Mouse (Mus musculus) layer of hippocampus, adult 2 months (tissue): ENCODE data around the gene Urgcp. TPM values are rescaled to one million over a fixed set of nuclear protein-coding genes. Genes with fewer than 3 reads are reported as not detected.
"Not testable (repeated sequence)": the region's sequence is repeated elsewhere in the genome, so short reads cannot be mapped to it uniquely, and the experiment has no call there.

Experiments
- DNase-seq, 2 experiments: peaks; one replicate each; pipeline ENCODE4 v3.0.0; 2022; ENCODE audit warnings: low spot score in 2 of 2
- H3K27ac ChIP-seq: fragments of 200-600 bp; 2 replicates; pipeline ENCODE4 v1.8.1; 2022
- H3K4me3 ChIP-seq: fragments of 200-600 bp; 2 replicates; pipeline ENCODE4 v1.8.1; 2022; ENCODE audit warnings: mild to moderate bottlenecking
- CTCF ChIP-seq: fragments of 200-600 bp; conservative IDR thresholded peaks from 2 replicates; pipeline ENCODE4 v1.8.1; 2022; ENCODE audit warnings: antibody characterized with exemption, mild to moderate bottlenecking, moderate library complexity
- long read RNA-seq, 2 experiments: library from polyadenylated mRNA; stranded (forward); transcript quantifications; one replicate each; pipeline ENCODE4 v2.0.0; 2021; ENCODE audit warnings: borderline mapping rate in 2 of 2
- total RNA-seq, 2 experiments: library from RNA; stranded (reverse); gene quantifications; 2 replicates each; pipeline ENCODE4 v1.2.3; 2021

Urgcp gene
- total RNA-seq, result 10 to 100 TPM; 65.3 to 67.2 TPM
- long read RNA-seq, experiment 1, full-length matches to known transcripts, result 50 of 74 reads
- long read RNA-seq, experiment 1, partial matches to known transcripts, result 1 of 74 reads
- long read RNA-seq, experiment 1, other reads (novel, unspliced or antisense), result 23 of 74 reads
- long read RNA-seq, experiment 2, full-length matches to known transcripts, result 71 of 96 reads
- long read RNA-seq, experiment 2, partial matches to known transcripts, result 4 of 96 reads
- long read RNA-seq, experiment 2, other reads (novel, unspliced or antisense), result 21 of 96 reads

DNA sequence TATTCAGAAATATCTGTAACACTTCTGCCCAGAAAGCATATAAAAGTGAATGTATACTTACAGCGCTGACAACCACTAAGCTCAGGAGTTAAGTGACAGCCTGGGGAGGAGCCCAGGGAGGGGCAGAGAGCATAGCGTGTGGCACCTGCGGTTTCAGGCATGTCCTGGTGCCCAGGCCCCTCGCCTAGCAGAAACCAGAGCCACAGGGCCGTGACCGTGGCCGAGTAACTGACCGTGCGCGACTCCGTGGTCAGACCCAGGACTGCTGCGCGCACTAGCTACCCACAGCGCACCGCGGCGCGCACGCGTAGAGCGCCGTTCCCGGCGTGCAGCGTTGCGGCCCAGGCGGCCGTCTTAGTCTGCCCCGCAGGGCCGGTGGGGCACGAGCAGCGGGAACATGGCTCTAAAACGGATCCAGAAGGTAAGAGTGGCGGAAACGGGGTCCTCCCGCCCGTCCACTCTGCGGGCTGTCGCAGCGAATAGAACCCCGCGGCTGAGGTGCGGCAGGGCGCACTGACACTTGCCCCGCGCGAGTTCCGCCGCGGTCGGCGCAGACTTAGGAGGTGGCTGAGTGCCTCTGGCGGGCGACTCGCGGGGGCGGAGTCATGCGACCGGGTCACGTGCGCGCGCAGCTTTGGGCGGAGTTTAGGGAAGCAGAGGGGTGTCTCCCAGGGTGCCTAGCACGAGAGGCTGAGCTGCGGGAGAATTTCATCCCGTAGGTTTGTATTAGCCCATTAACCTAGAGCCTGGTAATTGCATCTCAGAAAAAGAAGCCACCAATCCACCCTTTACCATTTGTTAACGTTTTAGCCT, at the start of gene Urgcp:
Gene Urgcp (minus strand): TSS at position 557 of the 813 bp plus-strand sequence.
- H3K27ac ChIP-seq, result peak within 1 kb of the TSS; percentile 98
- H3K4me3 ChIP-seq, result peak within 1 kb of the TSS; percentile 92
- TF ChIP-seq CTCF, result peak; percentile 37
- peak; percentile 92 to 93 for DNase-seq

DNA sequence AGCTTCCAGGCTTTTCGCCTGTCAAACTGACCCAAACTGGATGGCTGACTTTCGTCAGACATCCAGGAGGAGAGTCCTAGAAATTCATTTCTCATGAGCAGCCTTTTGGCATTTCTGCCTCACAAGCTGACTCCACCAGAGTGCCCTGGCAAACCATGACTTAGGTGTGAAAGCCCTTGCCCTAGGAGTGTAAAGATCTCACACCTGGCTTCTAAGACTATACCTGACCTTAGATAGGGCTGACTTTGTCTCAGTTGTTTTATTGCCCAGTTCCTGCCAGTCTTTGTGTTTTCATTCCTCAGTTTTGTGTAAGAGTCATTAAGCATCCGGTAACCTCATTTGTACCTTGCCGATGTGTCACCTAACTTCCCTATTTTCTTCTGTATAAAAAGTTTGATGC, 47.3 kb upstream of the Urgcp start:
- not testable (repeated sequence) for DNase-seq, H3K27ac ChIP-seq, H3K4me3 ChIP-seq

DNA sequence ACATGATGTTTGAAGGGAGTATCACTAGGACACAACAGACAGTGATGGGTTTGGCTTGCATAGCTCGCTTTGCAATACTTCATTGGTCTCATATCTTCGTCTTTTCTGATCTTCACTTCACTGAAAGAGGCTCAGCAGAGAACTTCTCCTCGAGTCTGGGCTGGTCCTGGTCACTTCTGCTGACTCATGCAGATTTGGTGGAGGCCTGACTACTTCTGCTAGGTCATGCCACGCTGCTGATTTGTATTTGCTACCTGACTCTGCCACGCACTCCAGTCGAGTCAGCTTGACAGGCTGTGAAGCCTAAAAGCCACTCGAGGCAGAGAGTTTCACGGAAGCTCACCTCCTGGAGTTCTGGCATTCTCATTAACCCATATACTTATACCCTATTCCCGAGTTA, 45.8 kb upstream of the Urgcp start:
- DNase-seq, result no peak
- Histone ChIP-seq H3K27ac (no peak overlapping the region), H3K4me3 (no peak overlapping the region)
- no peak for TF ChIP-seq CTCF

DNA sequence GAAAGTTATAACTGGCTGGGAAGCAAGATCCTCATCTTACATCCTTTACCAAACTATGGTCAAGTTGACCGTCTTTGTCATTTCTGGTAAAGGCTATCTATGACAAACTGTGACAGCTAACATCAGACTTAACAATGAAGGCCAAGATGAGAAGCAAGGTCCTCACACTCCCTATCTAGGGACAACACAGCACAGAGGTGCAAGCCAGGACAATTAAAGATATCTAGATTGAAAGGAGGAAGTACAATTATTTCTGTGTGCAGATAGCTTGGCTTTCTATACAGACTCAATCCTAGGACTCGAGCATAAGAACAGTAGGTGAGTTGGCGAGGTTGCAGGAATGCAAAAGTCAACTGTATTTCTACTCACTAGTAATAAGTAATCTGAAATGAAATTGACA, 43.5 kb upstream of the Urgcp start:
- H3K4me3 ChIP-seq, result no peak overlapping the region
- no peak for TF ChIP-seq CTCF
- DNase-seq, result no peak
- no peak overlapping the region for H3K27ac ChIP-seq

DNA sequence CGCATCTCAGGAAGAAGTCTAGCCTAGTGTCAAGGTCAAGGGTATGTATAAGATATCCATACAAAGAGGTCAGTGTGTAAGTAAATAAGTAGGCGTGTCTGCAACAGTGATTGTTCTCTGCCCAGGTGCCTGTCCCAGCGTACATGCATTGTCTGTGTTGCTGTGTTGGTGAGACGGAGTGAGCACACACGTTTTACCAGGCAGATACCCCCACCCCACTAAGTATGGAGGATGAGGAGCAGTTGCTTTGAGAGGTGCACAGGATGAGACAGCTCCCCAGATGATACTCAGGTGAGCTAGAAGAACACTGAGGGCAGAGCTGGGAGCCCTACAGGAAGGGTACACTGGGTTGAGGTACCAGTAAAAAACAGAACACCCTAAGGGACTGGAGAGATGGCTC, 42.0 kb upstream of the Urgcp start:
- no peak for TF ChIP-seq CTCF
- no peak for DNase-seq
- no peak overlapping the region for H3K4me3 ChIP-seq
- H3K27ac ChIP-seq, result peak overlapping the region; percentile 72

DNA sequence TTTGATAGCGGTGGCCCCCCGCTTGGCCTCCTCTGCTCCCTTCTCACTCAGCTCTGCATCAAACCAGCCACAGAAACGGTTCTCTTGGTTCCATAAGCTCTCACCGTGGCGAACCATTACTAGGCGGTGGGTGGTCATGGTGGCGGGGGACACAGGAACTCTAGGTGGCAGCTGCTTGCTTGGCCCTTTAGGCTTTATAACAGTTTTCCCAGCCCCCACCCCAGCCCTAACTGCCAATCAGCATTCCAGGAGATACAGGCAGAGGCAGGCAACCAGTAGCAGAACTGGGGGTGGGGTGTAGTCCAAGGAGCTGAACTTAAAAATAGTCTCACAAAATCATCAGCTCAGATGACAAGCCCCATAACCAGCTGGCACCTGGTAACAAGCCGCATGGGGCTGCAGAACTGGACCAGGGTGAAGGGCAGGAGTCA, 41.4 kb upstream of the Urgcp start, which contains the start of gene Pgam2:
Gene Pgam2 (minus strand): TSS at position 183 of the 431 bp plus-strand sequence.
- Histone ChIP-seq H3K27ac (peak within 1 kb of the TSS; percentile 72), H3K4me3 (peak within 1 kb of the TSS; percentile 29; the same call in 1 of the 2 replicates)
- no peak for TF ChIP-seq CTCF
- DNase-seq, result peak in 1 of 2 experiments; percentile 47

DNA sequence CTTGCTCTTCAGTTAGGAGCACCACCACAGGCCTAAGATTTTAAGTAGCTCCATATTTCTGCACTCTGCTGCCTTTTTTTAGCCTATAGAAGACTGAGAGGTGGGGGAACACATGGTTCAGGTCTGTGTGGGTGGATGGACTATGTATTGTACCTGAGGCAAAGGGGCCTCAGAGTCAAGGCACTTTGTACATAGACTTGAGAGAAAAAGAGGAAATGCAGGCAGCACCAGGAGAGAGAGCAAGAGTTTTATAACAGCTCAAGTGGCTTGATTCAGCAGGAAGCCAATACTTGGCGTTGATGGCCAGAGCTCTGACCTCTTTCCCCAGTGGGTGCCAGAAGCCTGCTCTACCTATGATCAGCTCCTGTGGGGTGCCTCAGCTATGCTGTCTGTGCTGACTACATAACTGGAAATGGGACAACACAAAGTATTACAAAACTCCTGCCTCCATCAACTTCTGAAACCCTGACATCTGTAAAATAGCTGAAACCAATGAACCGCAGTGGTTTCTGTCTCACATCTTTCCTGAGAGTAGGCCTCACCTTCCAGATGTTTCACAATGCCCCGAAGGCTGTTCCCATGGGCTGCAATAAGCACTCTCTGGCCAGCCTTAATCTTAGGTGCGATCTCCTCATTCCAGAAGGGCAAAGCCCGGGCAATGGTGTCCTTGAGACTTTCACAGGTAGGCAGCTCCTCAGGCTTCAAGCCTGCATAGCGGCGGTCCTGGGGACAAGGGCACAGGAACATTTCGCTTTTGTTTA, 40.5 kb upstream of the Urgcp start:
- TF ChIP-seq CTCF, result no peak
- no peak for DNase-seq
- Histone ChIP-seq H3K4me3 (no peak overlapping the region; the same call in 1 of the 2 replicates), H3K27ac (peak overlapping the region; percentile 72)

DNA sequence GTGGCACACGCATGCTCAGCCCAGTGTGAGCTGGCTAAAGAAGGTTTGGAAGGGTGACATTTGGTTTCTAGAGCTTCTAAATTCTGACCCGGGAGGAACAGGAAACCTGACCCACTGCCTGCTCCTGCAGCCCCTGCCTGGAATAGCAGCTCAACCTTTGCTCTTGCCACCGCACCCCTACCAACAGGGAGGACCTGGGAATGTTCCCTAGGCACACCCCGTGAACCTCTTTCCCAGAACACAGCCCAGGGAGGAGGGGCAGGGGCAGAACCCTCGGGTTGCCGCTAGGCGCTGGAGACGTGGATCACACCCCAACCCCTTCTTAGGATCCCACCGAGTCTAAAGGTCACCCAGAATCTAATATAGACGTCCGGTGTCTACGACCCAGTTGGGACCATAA, 39.8 kb upstream of the Urgcp start:
- TF ChIP-seq CTCF, result no peak
- DNase-seq, result no peak
- Histone ChIP-seq H3K27ac (peak overlapping the region; percentile 23; the same call in 1 of the 2 replicates), H3K4me3 (no peak overlapping the region)

DNA sequence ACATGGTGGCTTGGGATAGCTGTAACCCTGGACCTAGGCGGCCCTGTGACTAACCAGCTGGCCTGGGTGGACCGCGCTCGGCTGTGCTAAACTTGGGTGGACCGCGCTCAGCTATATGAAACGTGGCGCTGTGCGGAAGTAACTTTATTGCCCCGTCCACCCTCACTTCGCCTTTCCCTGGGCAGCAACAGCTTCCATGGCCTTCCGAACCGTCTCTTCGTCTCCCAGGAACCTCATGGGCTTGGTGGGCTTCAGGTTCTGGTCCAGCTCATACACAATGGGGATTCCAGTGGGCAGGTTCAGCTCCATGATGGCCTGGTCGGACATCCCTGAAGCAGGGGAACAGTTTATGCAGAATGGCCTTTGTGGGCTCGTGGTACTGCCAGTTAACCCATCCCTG, 39.3 kb upstream of the Urgcp start:
- H3K27ac ChIP-seq, result no peak overlapping the region
- TF ChIP-seq CTCF, result no peak
- H3K4me3 ChIP-seq, result no peak overlapping the region
- no peak for DNase-seq

DNA sequence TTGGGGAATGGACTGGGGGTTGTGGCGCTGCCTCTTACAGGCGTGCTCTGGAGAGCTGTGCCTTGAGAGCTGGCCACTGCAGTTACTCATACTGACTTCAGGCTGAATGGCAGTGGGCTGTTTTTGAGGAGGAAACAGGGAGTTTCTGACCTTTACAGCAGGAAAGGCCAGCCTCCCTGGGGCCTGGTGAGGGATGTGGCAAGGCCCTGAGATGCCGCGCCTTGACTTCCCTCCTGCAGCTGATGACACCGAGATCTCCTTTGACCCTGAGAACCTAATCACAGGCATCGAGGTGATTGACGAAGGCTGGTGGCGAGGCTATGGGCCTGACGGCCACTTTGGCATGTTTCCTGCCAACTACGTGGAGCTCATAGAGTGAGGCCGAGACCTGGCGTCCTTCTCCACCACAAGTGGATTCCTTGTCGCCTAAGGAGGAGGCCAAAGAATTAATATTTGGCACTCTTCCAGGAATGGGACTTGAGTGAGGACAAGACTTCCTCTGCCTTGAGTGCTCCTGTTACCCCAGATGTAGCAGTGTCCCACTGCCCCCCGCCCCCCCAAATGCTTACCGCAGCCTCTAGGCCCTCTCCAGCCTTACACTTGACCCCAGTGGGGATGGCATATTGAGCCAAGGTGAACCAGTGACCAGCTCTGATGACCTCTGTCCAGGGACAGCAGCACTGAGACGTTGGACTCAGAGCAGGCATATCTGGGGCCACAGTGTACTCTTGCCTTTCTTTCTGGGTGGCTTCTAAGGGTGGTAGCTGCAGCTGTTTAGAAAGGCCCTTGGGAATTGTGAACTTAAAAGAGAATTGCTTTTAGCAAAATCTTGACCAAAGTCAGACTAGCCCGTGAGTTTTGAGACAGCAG, 37.7 kb upstream of the Urgcp start:
- TF ChIP-seq CTCF, result no peak
- DNase-seq, result no peak
- Histone ChIP-seq H3K4me3 (no peak overlapping the region), H3K27ac (no peak overlapping the region)

DNA sequence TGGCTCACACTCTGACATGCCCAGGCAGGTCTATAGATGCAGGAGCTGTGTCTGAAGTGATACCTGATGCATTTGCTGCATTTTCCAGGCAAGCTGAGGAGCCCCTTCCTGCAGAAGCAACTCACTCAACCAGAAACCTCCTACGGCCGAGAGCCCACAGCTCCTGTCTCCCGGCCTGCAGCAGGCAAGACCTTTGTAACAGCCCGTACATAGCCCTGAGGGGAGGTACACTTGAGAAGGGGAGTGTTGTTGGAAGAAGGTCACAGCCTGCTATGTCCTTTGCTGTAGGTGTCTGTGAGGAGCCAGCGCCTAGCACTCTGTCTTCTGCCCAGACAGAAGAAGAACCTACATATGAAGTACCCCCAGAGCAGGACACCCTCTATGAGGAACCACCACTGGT, 35.8 kb upstream of the Urgcp start:
- TF ChIP-seq CTCF, result no peak
- 0 out of 2 replicates have a peak overlapping the region, but pooled peaks have one; percentile 94 for H3K27ac ChIP-seq
- no peak overlapping the region for H3K4me3 ChIP-seq
- DNase-seq, result no peak

DNA sequence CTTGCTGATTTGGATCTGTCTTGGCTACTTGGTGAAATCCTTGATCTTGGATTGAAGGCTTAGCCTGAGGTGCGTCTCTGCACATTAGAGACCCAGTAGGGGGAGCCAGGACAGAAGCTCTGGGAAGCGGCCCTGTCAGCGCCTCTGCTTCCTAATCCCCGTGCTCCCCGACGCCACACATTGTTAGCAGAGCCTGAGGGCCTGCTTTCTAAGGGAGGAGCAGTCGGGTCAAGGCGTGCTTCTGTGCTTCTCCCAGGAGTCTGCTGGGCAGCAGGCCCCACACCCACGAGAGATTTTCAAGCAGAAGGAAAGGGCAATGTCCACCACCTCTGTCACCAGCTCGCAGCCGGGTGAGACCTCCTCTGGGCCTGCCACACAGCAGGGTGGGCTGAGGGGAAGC, 35.2 kb upstream of the Urgcp start:
- Histone ChIP-seq H3K4me3 (no peak overlapping the region), H3K27ac (0 out of 2 replicates have a peak overlapping the region, but pooled peaks have one; percentile 94)
- 0 out of 2 replicates have a peak, but pooled peaks have one; percentile 19 for TF ChIP-seq CTCF
- no peak for DNase-seq
